Mouse (Mus musculus) left cerebral cortex, adult 8-10 months (tissue): ENCODE measurements at regions not wholly inside any gene's neighbourhood (a gene's known extent, or its start where the extent isn't known, plus 50 kb on each side); places are given as distances from the start of the nearest gene placed in this dataset.

Experiments used
- DNase-seq, 2 experiments: peaks; one replicate each; pipeline ENCODE4 v3.0.0; 2022; ENCODE audit warnings: low spot score in 2 of 2

- no peak for DNase-seq
Observed at GRCm38 (mm10) chr16:74609564-74609963, 197.9 kb upstream of the Robo2 start.

GRCm38 (mm10) chr16:74598361-74598760 lies 186.7 kb upstream of the Robo2 start:
- DNase-seq: no peak

- DNase-seq: peak in 1 of 2 experiments; percentile 15
Observed at GRCm38 (mm10) chr16:74597735-74598340, 186.2 kb upstream of the Robo2 start.

GRCm38 (mm10) chr16:74591896-74592295 lies 180.3 kb upstream of the Robo2 start:
- no peak for DNase-seq

GRCm38 (mm10) chr16:74582645-74583423 lies 171.2 kb upstream of the Robo2 start:
- DNase-seq: no peak

- no peak for DNase-seq
Observed at GRCm38 (mm10) chr16:74548374-74548773, 136.7 kb upstream of the Robo2 start.

GRCm38 (mm10) chr16:74530531-74530930 lies 118.9 kb upstream of the Robo2 start:
- DNase-seq: no peak

- no peak for DNase-seq
Observed at GRCm38 (mm10) chr16:74528245-74528644, 116.6 kb upstream of the Robo2 start.

GRCm38 (mm10) chr16:74526521-74526920 lies 114.9 kb upstream of the Robo2 start:
- DNase-seq: no peak

GRCm38 (mm10) chr16:74520501-74520900 lies 108.9 kb upstream of the Robo2 start:
- DNase-seq: no peak

- DNase-seq: no peak
Observed at GRCm38 (mm10) chr16:74517888-74518287, 106.3 kb upstream of the Robo2 start.

- no peak for DNase-seq
Observed at GRCm38 (mm10) chr16:74517374-74517773, 105.7 kb upstream of the Robo2 start.

- no peak for DNase-seq
Observed at GRCm38 (mm10) chr16:74514481-74514880, 102.9 kb upstream of the Robo2 start.

- no peak for DNase-seq
Observed at GRCm38 (mm10) chr16:74510383-74510782, 98.8 kb upstream of the Robo2 start.

- no peak for DNase-seq
Observed at GRCm38 (mm10) chr16:74509489-74509888, 97.9 kb upstream of the Robo2 start.

- DNase-seq: no peak
Observed at GRCm38 (mm10) chr16:74506719-74507118, 95.1 kb upstream of the Robo2 start.

GRCm38 (mm10) chr16:74506173-74506709 lies 94.6 kb upstream of the Robo2 start:
- DNase-seq: no peak

GRCm38 (mm10) chr16:74504426-74504825 lies 92.8 kb upstream of the Robo2 start:
- no peak for DNase-seq

GRCm38 (mm10) chr16:74500687-74501086 lies 89.1 kb upstream of the Robo2 start:
- peak in 1 of 2 experiments; percentile 15 for DNase-seq

GRCm38 (mm10) chr16:74467745-74468420 lies 56.3 kb upstream of the Robo2 start:
- DNase-seq: no peak

- no peak for DNase-seq
Observed at GRCm38 (mm10) chr16:74467159-74467558, 55.5 kb upstream of the Robo2 start.

GRCm38 (mm10) chr16:74464835-74465234 lies 53.2 kb upstream of the Robo2 start:
- no peak for DNase-seq
